Mouse (Mus musculus) liver, embryonic 14.5 days (tissue): ENCODE measurements at regions not wholly inside any gene's neighbourhood (a gene's known extent, or its start where the extent isn't known, plus 50 kb on each side); places are given as distances from the start of the nearest gene placed in this dataset.

ENCODE experiments used
- CTCF ChIP-seq: IDR thresholded peaks from 2 replicates; pipeline ENCODE4 v1.5.1; 2016; ENCODE audit warnings: antibody characterized with exemption, low read depth, control low read depth
- EP300 ChIP-seq: IDR thresholded peaks from 2 replicates; pipeline ENCODE4 v1.6.1; 2016; ENCODE audit warnings: antibody characterized with exemption, low read depth

DNA sequence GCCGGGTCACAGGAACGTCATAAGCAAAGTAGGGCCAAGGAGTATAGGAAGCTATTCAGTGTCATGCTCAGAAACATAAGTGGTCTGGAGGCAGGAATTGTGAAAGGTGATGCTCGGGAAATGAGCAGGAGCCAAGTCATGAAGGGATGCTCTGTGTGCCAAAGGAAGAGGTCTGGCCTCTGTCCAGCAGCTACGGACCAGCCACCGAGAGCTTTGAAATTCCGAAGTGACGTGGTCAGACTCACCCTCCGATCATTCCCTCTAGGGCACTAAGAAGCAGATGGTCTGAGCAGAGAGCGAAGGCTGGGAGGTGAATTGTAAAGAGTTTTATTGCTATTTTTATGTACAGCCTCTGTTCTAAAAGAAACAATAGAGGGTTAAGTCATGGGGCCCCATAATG lies 206.9 kb upstream of the Gm26657 start:
- TF ChIP-seq CTCF, result no peak
- no peak for TF ChIP-seq EP300
